Mouse (Mus musculus) 3134 (cell line): ENCODE results near the gene Setd5.
A peak's percentile ranks its signal among the peaks of the same experiment; 100 is the strongest.

Source experiments
- DNase-seq: peaks from one replicate; pipeline ENCODE4 v3.0.0-alpha.2; 2011; ENCODE audit warnings: low spot score; ENCODE audit not compliant: insufficient read length; ENCODE audit errors: extremely low read depth

Gene Setd5

GRCm38 (mm10) chr6:113076686-113077516, at the start of gene Setd5:
TSS of gene Setd5 (plus strand) at chr6:113077365.
- DNase-seq = peak; percentile 99

- no peak for DNase-seq
Observed at GRCm38 (mm10) chr6:113027446-113027845, 49.7 kb upstream of the Setd5 start.

- no peak for DNase-seq
Observed at GRCm38 (mm10) chr6:113029006-113029405, 48.2 kb upstream of the Setd5 start.

GRCm38 (mm10) chr6:113030553-113030952, 46.6 kb upstream of the Setd5 start:
- no peak for DNase-seq

- DNase-seq = no peak
Observed at GRCm38 (mm10) chr6:113030970-113031660, 46.0 kb upstream of the Setd5 start.

- no peak for DNase-seq
Observed at GRCm38 (mm10) chr6:113032121-113032520, 45.0 kb upstream of the Setd5 start.

- no peak for DNase-seq
Observed at GRCm38 (mm10) chr6:113033185-113033584, 44.0 kb upstream of the Setd5 start.

GRCm38 (mm10) chr6:113034466-113034865, 42.7 kb upstream of the Setd5 start:
- DNase-seq = no peak

GRCm38 (mm10) chr6:113036463-113037175, 40.5 kb upstream of the Setd5 start:
- no peak for DNase-seq

- DNase-seq = peak; percentile 49
Observed at GRCm38 (mm10) chr6:113037946-113038734, 39.0 kb upstream of the Setd5 start.

GRCm38 (mm10) chr6:113038735-113039058, 38.5 kb upstream of the Setd5 start:
- DNase-seq = no peak

- no peak for DNase-seq
Observed at GRCm38 (mm10) chr6:113040319-113040718, 36.8 kb upstream of the Setd5 start.

- DNase-seq = no peak
Observed at GRCm38 (mm10) chr6:113041215-113041990, 35.8 kb upstream of the Setd5 start.

- DNase-seq = no peak
Observed at GRCm38 (mm10) chr6:113045575-113045974, 31.6 kb upstream of the Setd5 start.

GRCm38 (mm10) chr6:113046041-113046975, 30.9 kb upstream of the Setd5 start, which contains the start of gene Thumpd3:
TSS of gene Thumpd3 (plus strand) at chr6:113046225.
- DNase-seq = peak; percentile 100

- DNase-seq = no peak
Observed at GRCm38 (mm10) chr6:113047016-113047746, 30.0 kb upstream of the Setd5 start.

- DNase-seq = no peak
Observed at GRCm38 (mm10) chr6:113048371-113048770, 28.8 kb upstream of the Setd5 start.

- DNase-seq = no peak
Observed at GRCm38 (mm10) chr6:113049159-113049558, 28.0 kb upstream of the Setd5 start.
